Mouse (Mus musculus): ENCODE data around the gene Rbm19. TPM values are rescaled to one million over a fixed set of nuclear protein-coding genes. Genes with fewer than 3 reads are reported as not detected.
A peak's percentile ranks its signal among the peaks of the same experiment; 100 is the strongest.

The Rbm19 gene
- polyA plus RNA-seq, 1 experiment from 2014 or later, result 12.8 TPM

DNA sequence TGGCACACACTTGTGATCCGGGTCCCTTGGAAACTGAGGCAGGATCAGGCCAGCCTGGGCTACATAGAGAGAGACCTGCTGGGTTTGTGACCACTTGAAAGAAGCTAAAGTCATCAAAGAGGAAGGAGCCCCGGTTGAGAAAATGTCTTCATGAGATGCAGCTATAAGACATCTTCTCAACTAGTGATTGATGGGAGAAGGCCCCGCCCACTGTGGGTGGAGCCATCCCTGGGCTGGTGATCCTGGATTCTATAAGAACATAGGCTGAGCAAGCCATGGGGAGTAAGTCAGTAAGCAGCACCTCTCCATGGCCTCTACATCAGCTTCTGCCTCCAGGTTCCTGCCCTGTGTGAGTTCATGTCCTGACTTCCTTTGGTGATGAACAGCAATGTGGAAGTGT, 98.2 kb downstream of the Rbm19 start:
- no peaks in the 10 kb centered on the region for H3K9me3 ChIP-seq (replicated peaks; ENCODE audit: control insufficient read depth, low read length)
- no peaks in the 10 kb centered on the region for H3K27me3 ChIP-seq (replicated peaks; ENCODE audit: control insufficient read depth, insufficient read depth, low read length)
- H3K4me1 ChIP-seq (ENCODE audit: control insufficient read depth, insufficient read depth, low read length), result peaks cover 18% of the 10 kb centered on the region
- no peak overlapping the region for H3K4me2 ChIP-seq (ENCODE audit: low read length)
- H3K36me3 ChIP-seq (ENCODE audit: control insufficient read depth, insufficient read depth, low read length), result no peaks in the 10 kb centered on the region
- H3K27ac ChIP-seq (ENCODE audit: low read depth, low read length), result no peak overlapping the region
- ATAC-seq (no peak), DNase-seq (ENCODE audit: low spot score) (no peak)
- no peak overlapping the region for H3K4me3 ChIP-seq (ENCODE audit: low read depth, low read length)
- H3K9ac ChIP-seq (ENCODE audit: low read length), result no peak overlapping the region
- 81% methylated on average over 3 of the region's 3 CpGs for WGBS

DNA sequence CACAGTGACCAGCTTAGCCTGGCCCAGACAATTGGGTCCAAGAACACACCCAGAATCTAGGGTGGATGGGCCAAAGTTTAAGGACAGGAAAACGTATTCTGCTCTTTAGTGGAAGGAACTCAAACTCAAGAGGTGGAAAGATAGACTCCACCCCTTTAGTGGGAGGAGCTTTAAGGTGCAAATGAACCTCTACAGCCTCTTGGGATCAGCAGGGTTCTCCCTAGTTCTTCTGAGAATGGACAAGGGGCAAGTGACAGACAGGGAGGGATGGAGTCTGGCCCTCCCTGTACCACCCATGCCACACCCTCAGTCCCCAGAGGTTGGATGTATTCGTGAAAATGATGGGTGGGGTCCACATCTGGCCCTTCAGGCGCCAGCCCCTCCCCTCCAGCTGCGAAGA, 105.0 kb downstream of the Rbm19 start:
- Histone ChIP-seq H3K9me3 (replicated peaks; ENCODE audit: control insufficient read depth, low read length) (no peaks in the 10 kb centered on the region), H3K4me2 (ENCODE audit: low read length) (no peak overlapping the region), H3K36me3 (ENCODE audit: control insufficient read depth, insufficient read depth, low read length) (no peaks in the 10 kb centered on the region), H3K9ac (ENCODE audit: low read length) (no peak overlapping the region), H3K4me1 (ENCODE audit: control insufficient read depth, insufficient read depth, low read length) (no peaks in the 10 kb centered on the region), H3K27me3 (replicated peaks; ENCODE audit: control insufficient read depth, insufficient read depth, low read length) (0 out of 2 replicates have a peak, but pooled peaks cover 3% of the 10 kb centered on the region), H3K27ac (ENCODE audit: low read depth, low read length) (no peak overlapping the region), H3K4me3 (ENCODE audit: low read depth, low read length) (no peak overlapping the region)
- DNase-seq (ENCODE audit: low spot score), result no peak
- no peak for ATAC-seq
- 8% methylated on average over 4 of the region's 4 CpGs for WGBS

DNA sequence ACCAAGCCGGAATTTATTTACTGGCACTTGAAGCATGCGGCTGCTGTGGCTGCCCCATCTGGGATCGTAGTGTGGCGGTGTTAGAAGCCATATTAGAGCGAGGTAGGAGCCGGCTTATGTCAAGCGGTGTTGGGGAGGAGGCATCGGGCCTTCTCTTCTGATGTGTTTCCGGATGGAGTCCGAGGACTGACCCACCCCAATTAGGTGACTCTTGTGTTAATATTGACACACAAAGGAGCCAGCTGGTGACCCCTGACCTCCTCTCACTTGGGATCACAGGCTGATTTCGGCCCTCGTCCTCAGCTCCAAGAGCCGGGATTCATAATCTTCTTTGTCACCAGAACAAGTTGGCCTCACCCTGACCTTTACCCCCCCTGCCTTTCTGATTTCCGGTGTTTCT, 109.1 kb downstream of the Rbm19 start:
- H3K9me3 ChIP-seq (replicated peaks; ENCODE audit: control insufficient read depth, low read length), result no peaks in the 10 kb centered on the region
- no peaks in the 10 kb centered on the region for H3K4me1 ChIP-seq (ENCODE audit: control insufficient read depth, insufficient read depth, low read length)
- no peaks in the 10 kb centered on the region for H3K36me3 ChIP-seq (ENCODE audit: control insufficient read depth, insufficient read depth, low read length)
- WGBS, result 25% methylated on average over 14 of the region's 14 CpGs
- H3K27me3 ChIP-seq (replicated peaks; ENCODE audit: control insufficient read depth, insufficient read depth, low read length), result 0 out of 2 replicates have a peak, but pooled peaks cover 3% of the 10 kb centered on the region
- H3K27ac ChIP-seq (ENCODE audit: low read depth, low read length), result no peak overlapping the region
- H3K4me2 ChIP-seq (ENCODE audit: low read length), result no peak overlapping the region
- ATAC-seq, result no peak
- DNase-seq (ENCODE audit: low spot score), result no peak
- no peak overlapping the region for H3K4me3 ChIP-seq (ENCODE audit: low read depth, low read length)
- H3K9ac ChIP-seq (ENCODE audit: low read length), result no peak overlapping the region

DNA sequence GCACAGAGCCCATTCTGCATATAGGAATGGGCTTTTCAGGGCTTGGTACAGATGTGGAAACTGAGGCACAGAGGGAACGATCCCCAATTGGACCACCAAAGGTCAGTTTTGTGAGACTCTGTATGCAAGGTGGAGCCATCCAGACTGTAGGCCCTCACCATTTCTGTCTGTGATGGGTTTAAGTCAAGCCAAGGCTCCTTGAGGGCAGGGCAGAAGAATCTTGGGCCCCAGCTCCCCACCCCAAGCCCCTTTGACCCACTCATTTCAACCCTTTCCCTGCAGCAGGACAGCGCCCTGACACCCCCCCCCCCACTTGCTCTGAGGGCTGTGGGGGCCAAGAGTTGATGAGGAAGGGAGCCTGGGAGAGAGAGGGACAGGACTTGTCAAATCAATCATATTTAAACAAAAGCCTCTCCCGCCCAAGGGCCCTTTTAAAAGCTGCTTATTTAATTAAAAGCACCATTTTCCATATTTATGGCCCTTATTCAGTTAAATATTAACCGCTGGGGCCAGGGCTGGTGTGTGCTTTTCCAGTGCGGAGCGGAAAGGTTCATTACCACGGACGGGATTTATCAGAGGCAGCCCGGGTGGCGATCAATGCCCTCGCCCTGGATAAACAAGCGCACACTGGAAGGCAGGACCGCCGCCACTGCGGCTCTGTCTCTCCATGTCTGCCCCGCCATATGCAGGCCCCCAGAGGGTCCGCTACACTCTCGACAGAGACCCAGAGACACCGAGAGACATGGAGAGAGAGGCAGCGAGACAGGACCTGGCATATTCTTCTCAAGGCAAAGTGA, 112.5 kb downstream of the Rbm19 start:
- Histone ChIP-seq H3K9me3 (replicated peaks; ENCODE audit: control insufficient read depth, low read length) (no peaks in the 10 kb centered on the region), H3K36me3 (ENCODE audit: control insufficient read depth, insufficient read depth, low read length) (no peaks in the 10 kb centered on the region), H3K27me3 (replicated peaks; ENCODE audit: control insufficient read depth, insufficient read depth, low read length) (no peaks in the 10 kb centered on the region), H3K4me2 (ENCODE audit: low read length) (no peak overlapping the region), H3K9ac (ENCODE audit: low read length) (no peak overlapping the region), H3K4me1 (ENCODE audit: control insufficient read depth, insufficient read depth, low read length) (peaks cover 7% of the 10 kb centered on the region), H3K4me3 (ENCODE audit: low read depth, low read length) (no peak overlapping the region), H3K27ac (ENCODE audit: low read depth, low read length) (no peak overlapping the region)
- no peak for DNase-seq (ENCODE audit: low spot score)
- no peak for ATAC-seq
- WGBS, result 52% methylated on average over 20 of the region's 20 CpGs

DNA sequence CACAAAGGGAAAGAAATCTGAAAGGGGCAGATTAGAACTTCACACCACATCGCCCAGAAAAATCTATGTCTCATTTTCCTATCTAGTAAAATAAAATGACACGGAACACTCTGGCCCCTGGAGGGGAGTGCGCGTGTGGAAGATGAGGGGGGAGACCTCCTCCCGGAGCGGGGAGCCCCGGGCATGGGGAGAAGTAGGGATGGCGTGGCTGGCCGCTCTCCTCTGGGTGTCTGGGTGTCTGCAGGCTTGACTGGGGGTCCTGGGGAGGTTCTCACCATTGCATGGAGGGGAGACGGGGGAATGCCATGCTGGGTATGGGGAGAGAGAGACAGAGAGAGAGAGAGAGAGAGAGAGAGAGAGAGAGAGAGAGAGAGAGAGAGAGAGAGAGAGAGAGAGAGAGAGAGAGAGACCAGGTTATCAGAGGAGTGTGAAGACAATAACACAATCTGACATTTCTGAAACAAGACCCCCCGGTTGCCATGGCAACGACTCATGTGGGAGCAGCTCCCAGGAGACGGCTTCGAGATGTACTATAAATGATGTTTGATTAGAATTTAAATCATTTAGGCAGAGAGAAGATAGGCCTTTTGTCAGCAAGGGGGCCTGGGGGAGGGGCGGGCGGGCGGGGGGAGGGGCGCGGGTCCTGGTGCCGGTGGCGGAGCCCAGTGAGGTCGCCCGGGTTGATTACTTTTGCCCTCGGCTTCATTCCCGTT, 115.3 kb downstream of the Rbm19 start:
- Histone ChIP-seq H3K27ac (ENCODE audit: low read depth, low read length) (peak overlapping the region; percentile 91), H3K4me1 (ENCODE audit: control insufficient read depth, insufficient read depth, low read length) (peaks cover 15% of the 10 kb centered on the region), H3K9me3 (replicated peaks; ENCODE audit: control insufficient read depth, low read length) (no peaks in the 10 kb centered on the region), H3K36me3 (ENCODE audit: control insufficient read depth, insufficient read depth, low read length) (no peaks in the 10 kb centered on the region), H3K9ac (ENCODE audit: low read length) (peak overlapping the region; percentile 58), H3K4me2 (ENCODE audit: low read length) (peak overlapping the region; percentile 48), H3K27me3 (replicated peaks; ENCODE audit: control insufficient read depth, insufficient read depth, low read length) (no peaks in the 10 kb centered on the region), H3K4me3 (ENCODE audit: low read depth, low read length) (peak overlapping the region; percentile 5; the same call in 1 of the 2 replicates)
- DNase-seq (ENCODE audit: low spot score) (peak; percentile 97), ATAC-seq (peak; percentile 71)
- 3% methylated on average over 25 of the region's 25 CpGs for WGBS

DNA sequence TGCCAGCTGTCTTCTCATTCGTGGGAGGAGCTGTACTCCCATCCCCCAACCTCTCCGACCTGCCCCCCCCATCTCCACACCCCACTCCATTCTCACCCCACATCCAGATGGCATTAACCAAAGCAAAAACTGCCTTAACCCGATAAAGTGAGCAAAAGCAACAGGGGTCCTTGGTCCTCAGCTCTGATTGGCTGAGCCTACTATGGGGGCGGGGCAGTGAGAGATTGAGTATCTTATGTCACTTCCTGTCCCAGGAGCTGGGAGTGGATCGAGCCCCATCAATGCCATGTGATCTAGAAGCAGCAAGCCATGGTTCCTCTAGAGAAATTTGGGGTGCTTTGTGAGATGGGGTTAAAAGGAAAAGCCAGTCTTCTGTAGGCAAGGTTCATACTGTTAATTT, 118.9 kb downstream of the Rbm19 start:
- Histone ChIP-seq H3K27me3 (replicated peaks; ENCODE audit: control insufficient read depth, insufficient read depth, low read length) (no peaks in the 10 kb centered on the region), H3K36me3 (ENCODE audit: control insufficient read depth, insufficient read depth, low read length) (no peaks in the 10 kb centered on the region), H3K4me3 (ENCODE audit: low read depth, low read length) (no peak overlapping the region), H3K4me1 (ENCODE audit: control insufficient read depth, insufficient read depth, low read length) (peaks cover 15% of the 10 kb centered on the region), H3K4me2 (ENCODE audit: low read length) (no peak overlapping the region), H3K27ac (ENCODE audit: low read depth, low read length) (peak overlapping the region; percentile 74), H3K9me3 (replicated peaks; ENCODE audit: control insufficient read depth, low read length) (no peaks in the 10 kb centered on the region), H3K9ac (ENCODE audit: low read length) (no peak overlapping the region)
- WGBS, result 55% methylated on average over 5 of the region's 5 CpGs
- ATAC-seq, result peak; percentile 52
- peak; percentile 67 for DNase-seq (ENCODE audit: low spot score)

DNA sequence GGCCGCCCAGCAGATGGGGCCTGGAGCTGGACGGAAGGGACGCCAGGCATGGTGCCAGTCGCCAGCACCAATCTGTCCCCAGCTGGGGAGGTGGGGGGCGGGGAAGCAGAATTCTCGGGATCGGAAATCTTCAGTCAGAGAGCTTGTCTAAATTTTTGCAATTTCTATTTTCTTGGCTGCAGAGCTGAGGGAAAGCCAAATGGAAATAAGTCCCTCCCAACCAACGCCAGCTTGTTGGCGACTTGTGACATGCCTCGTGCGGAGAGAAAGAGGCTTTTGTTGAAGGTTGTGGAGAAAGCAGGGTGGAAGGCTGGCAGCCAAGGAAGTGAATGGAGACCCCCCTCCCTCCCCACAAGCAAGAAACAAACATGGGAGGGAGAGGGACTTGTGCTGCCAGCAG, 119.3 kb downstream of the Rbm19 start:
- Histone ChIP-seq H3K9ac (ENCODE audit: low read length) (no peak overlapping the region), H3K4me3 (ENCODE audit: low read depth, low read length) (no peak overlapping the region), H3K9me3 (replicated peaks; ENCODE audit: control insufficient read depth, low read length) (no peaks in the 10 kb centered on the region), H3K27me3 (replicated peaks; ENCODE audit: control insufficient read depth, insufficient read depth, low read length) (no peaks in the 10 kb centered on the region), H3K36me3 (ENCODE audit: control insufficient read depth, insufficient read depth, low read length) (no peaks in the 10 kb centered on the region), H3K27ac (ENCODE audit: low read depth, low read length) (peak overlapping the region; percentile 74), H3K4me1 (ENCODE audit: control insufficient read depth, insufficient read depth, low read length) (peaks cover 15% of the 10 kb centered on the region), H3K4me2 (ENCODE audit: low read length) (no peak overlapping the region)
- ATAC-seq (peak; percentile 38; the same call in 1 of the 2 replicates), DNase-seq (ENCODE audit: low spot score) (peak; percentile 86)
- 31% methylated on average over 11 of the region's 11 CpGs for WGBS

DNA sequence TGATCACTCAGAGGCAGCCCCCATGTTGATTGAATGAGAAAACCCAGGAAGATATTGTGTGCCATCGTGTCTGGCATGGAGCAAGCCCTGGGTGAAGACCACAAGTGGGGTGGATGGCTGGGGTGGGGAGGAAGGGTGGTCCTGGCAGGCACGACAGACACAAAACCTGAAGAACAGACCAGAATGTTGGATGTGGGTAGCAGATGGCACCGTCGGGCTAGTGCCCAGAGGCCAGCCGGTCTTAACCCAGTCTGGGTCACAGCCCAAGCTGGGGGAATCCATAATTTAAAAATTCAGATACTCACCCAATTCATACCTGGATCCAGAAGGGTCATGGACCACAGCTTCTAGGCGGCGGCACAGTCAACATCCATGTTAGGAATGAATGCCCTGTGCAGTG, 123.8 kb downstream of the Rbm19 start:
- Histone ChIP-seq H3K9ac (ENCODE audit: low read length) (no peak overlapping the region), H3K4me2 (ENCODE audit: low read length) (no peak overlapping the region), H3K4me3 (ENCODE audit: low read depth, low read length) (no peak overlapping the region), H3K36me3 (ENCODE audit: control insufficient read depth, insufficient read depth, low read length) (no peaks in the 10 kb centered on the region), H3K27me3 (replicated peaks; ENCODE audit: control insufficient read depth, insufficient read depth, low read length) (no peaks in the 10 kb centered on the region), H3K27ac (ENCODE audit: low read depth, low read length) (no peak overlapping the region), H3K4me1 (ENCODE audit: control insufficient read depth, insufficient read depth, low read length) (peaks cover 8% of the 10 kb centered on the region; the same call in 1 of the 2 replicates), H3K9me3 (replicated peaks; ENCODE audit: control insufficient read depth, low read length) (no peaks in the 10 kb centered on the region)
- 92% methylated on average over 7 of the region's 7 CpGs for WGBS
- no peak for ATAC-seq
- DNase-seq (ENCODE audit: low spot score), result no peak

DNA sequence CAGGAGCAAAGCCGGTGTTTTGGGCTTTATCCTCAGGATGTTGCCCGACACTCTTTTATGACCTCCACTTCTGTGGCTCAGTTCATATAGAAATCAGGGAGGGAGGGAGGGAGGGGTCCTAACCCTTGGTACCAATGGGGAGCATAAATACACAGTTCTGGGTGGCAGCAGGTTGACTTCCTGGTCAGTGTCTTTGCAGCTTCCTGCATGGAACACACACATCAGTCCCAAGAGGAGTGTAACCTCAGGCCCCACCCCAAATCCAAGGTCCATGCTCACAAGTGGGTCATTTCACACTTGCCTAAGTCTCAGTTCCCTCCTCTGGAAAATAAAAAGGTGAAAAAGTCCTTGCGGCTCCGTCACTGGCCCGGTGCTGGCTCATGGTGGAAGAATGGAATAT, 129.1 kb downstream of the Rbm19 start:
- Histone ChIP-seq H3K4me3 (ENCODE audit: low read depth, low read length) (no peak overlapping the region), H3K4me2 (ENCODE audit: low read length) (no peak overlapping the region), H3K36me3 (ENCODE audit: control insufficient read depth, insufficient read depth, low read length) (no peaks in the 10 kb centered on the region), H3K27ac (ENCODE audit: low read depth, low read length) (no peak overlapping the region), H3K9ac (ENCODE audit: low read length) (no peak overlapping the region), H3K4me1 (ENCODE audit: control insufficient read depth, insufficient read depth, low read length) (no peaks in the 10 kb centered on the region), H3K9me3 (replicated peaks; ENCODE audit: control insufficient read depth, low read length) (no peaks in the 10 kb centered on the region), H3K27me3 (replicated peaks; ENCODE audit: control insufficient read depth, insufficient read depth, low read length) (no peaks in the 10 kb centered on the region)
- DNase-seq (ENCODE audit: low spot score) (no peak), ATAC-seq (no peak)
- WGBS, result 77% methylated on average over 5 of the region's 5 CpGs
